Mouse (Mus musculus) bone marrow, adult 2 months (tissue): ENCODE measurements around the gene Gabbr2. TPM values are rescaled to one million over a fixed set of nuclear protein-coding genes. Genes with fewer than 3 reads are reported as not detected.

Experiments
- H3K27ac ChIP-seq: fragments of 200-500 bp; 2 replicates; pipeline ENCODE4 v1.5.1; 2012; ENCODE audit warnings: low read depth, mild to moderate bottlenecking, control low read depth, inconsistent platforms, low read length; ENCODE audit not compliant: control insufficient read depth, poor library complexity, insufficient read depth
- H3K4me1 ChIP-seq: fragments of 200-500 bp; 2 replicates; pipeline ENCODE4 v1.6.1; 2011; ENCODE audit warnings: low read length; ENCODE audit not compliant: control insufficient read depth, insufficient read depth
- H3K4me3 ChIP-seq: fragments of 200-500 bp; replicated peaks from 2 replicates; pipeline ENCODE3; 2011; ENCODE audit warnings: mild to moderate bottlenecking, low read depth, low read length, control low read depth; ENCODE audit not compliant: control insufficient read depth
- CTCF ChIP-seq: fragments of 200-500 bp; IDR thresholded peaks from 2 replicates; pipeline ENCODE4 v1.5.1; 2011; ENCODE audit warnings: low read length, control low read depth; ENCODE audit not compliant: control insufficient read depth, insufficient read depth
- POLR2A ChIP-seq: fragments of 200-500 bp; IDR thresholded peaks from 2 replicates; pipeline ENCODE4 v1.6.1; 2011; ENCODE audit warnings: low read depth, mild to moderate bottlenecking, control low read depth, low read length, borderline replicate concordance; ENCODE audit not compliant: control insufficient read depth
- WGBS: fragments of 180-500 bp; shearing (Covaris S2); methylation state at CpG from one replicate; pipeline ENCODE4 v1.1.7; 2018; 5-methylcytosine and 5-hydroxymethylcytosine counted together
- polyA plus RNA-seq: library from polyadenylated mRNA; stranded (reverse); fragments of >200 nt; gene quantifications from 2 replicates; pipeline ENCODE4 v1.2.4, GENCODE M21; 2011; ENCODE audit warnings: low replicate concordance; ENCODE audit not compliant: missing spikeins, insufficient read depth, insufficient read length

Gabbr2 gene
- polyA plus RNA-seq, 1 experiment, result 1.1 TPM

DNA sequence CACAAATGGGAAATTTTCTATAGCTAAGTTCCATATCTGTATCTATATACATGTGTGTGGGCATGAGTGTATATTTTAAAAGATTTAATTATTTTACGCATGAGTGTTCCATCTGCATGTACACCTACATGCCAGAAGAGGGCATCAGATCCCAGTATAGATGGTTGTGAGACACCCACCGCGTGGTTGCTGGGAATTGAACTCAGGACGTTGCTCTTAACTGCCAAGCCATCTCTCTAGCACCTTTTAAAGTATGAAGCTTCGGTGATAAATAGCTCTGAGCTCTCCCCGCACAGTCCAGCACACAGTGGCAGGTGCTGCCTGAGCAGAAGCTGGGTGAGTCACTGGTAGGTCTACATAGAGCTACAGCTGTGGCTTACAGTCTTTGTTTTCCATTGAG is 374.3 kb downstream of the Gabbr2 start:
- TF ChIP-seq CTCF (peak; percentile 41; the same call in 1 of the 2 replicates), POLR2A (no peak)
- H3K27ac ChIP-seq, result no peak overlapping the region
- 56% methylated on average over 6 of the region's 6 CpGs for WGBS
- no peak overlapping the region for H3K4me3 ChIP-seq
- H3K4me1 ChIP-seq, result peaks cover 6% of the 10 kb centered on the region; the same call in 1 of the 2 replicates

- Histone ChIP-seq H3K4me1 (peaks cover 6% of the 10 kb centered on the region; the same call in 1 of the 2 replicates), H3K27ac (peak overlapping the region; percentile 81), H3K4me3 (peak overlapping the region; percentile 65)
- peak; percentile 39; the same call in 1 of the 2 replicates for TF ChIP-seq POLR2A
- no peak for TF ChIP-seq CTCF
- 11% methylated on average over 9 of the region's 9 CpGs for WGBS
Measured at GRCm38 (mm10) chr4:46614641-46615040, 377.0 kb downstream of the Gabbr2 start.

DNA sequence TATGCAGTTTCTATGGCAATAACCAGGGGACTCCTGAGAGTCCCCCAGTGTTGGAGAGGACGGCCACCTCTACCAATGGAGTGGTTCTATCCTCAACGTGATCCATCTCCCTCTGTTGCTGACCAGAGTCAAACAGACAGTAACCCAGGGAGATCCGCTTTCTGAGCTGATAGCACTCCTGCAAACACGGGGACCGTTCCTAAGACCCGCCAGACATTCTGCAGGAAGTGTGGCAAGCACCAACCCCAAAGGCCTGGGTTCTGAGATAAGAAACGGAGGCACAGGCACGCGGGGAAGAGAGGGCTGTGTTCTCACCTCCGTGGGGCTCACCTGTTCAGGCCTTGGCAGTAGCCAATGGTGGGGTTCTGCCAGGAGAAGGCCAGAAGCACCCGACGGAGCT is 378.1 kb downstream of the Gabbr2 start:
- H3K4me1 ChIP-seq, result peaks cover 6% of the 10 kb centered on the region; the same call in 1 of the 2 replicates
- TF ChIP-seq CTCF (no peak), POLR2A (no peak)
- peak overlapping the region; percentile 25 for H3K4me3 ChIP-seq
- 15% methylated on average over 12 of the region's 12 CpGs for WGBS
- H3K27ac ChIP-seq, result peak overlapping the region; percentile 81

Other genes with a start within 250 kb of the Gabbr2 start
- 0.70 and 0.92 TPM in 2 replicates for gene Anks6, start 65.6 kb upstream of the Gabbr2 start, polyA plus RNA-seq
- 0.63 and 3.7 TPM in 2 replicates for gene Galnt12, start 100.0 kb upstream of the Gabbr2 start, polyA plus RNA-seq
- gene Col15a1, start 216.3 kb upstream of the Gabbr2 start, polyA plus RNA-seq, result 0.72 and 1.8 TPM in 2 replicates